Mouse (Mus musculus) regulatory T cell (primary cell): Measurements from ENCODE around the gene Nbas.

Experiments used
- in situ Hi-C: fragments of 300-600 bp; cut with MboI, MseI; formaldehyde crosslinking; loops from one replicate; pipeline ENCODE4 v1.15.1; 2025; ENCODE audit warnings: high pct_unique_total_duplicates

Nbas gene

DNA sequence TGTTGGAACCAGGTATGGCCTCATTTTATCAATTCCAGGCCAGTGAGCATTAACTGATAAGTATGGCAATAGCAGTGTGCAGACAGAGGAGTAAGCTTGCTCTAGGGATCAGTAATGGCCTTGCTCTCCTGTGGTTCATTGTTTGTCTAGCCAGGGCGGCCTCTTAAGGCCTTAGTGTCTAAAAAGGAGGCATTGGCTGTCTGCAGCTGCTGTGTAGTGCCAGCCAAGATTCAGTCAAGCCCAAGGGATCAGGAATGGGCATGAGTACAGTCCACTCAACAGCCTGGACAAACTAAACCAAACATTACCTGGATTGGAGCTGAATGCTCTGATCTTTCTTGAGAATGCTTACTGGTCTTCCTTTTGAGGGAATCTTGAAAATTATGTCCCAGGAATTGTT lies 120.7 kb downstream of the Nbas start:
- in situ Hi-C loops, result no loop called here

DNA sequence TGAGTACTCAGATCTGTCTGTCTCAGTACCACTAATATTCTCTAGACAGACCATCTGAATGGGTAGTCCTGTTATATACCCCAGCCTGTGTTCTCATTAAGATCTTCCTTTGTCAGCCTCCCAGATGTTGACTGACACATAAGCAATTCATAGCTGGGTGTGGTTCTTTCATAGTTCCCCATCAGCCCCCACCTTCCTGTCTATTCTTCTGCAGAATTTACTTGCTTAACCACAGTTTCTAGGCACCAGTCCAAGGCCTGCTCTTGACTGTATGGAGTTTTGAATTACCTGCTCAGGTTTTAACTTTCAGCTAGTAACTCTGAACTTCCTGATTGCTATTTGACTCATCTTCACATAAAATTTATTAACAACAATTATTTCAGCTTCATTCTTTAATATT lies 141.3 kb downstream of the Nbas start:
- in situ Hi-C loops, result no loop called here

DNA sequence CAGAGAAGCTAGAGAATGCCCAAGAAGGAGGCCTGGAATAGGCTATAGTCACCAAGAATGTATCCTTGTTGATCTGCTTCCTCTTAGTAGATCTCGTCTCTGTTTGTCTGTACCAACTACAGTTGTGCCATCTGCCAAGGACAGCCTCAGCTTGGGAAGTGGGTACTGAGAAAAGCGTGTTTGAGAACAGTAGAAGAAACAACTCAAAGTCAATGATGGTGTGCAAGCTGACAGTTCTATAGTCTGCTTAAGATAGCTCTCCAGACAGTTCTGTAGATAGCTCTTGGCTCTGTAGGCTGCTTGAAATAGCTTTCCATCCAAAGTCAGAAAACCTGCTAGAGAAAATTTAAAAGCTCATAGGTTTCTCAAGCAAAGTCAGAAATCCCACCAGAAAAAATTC lies 149.7 kb downstream of the Nbas start:
- in situ Hi-C loops, result no loop called here

DNA sequence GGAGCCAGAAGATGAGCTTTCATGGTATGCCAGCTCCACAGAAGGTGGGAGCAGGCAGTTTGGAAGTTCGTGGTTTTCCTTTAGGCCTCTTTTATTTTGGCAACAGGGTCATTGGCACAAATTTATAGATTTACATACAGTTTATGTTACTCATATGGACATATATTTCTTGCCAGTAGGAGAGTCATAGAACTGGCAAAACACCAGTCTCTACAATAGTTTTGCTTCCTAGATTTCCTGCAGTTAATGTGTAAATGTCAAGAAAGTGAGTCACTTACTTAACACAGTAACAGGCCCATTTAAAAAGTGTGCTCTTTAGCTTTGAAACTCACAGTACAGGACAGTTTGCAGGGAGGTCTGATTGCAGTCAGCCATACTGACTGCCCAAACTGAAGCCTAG lies 161.3 kb downstream of the Nbas start:
- in situ Hi-C loops, result no loop called here

DNA sequence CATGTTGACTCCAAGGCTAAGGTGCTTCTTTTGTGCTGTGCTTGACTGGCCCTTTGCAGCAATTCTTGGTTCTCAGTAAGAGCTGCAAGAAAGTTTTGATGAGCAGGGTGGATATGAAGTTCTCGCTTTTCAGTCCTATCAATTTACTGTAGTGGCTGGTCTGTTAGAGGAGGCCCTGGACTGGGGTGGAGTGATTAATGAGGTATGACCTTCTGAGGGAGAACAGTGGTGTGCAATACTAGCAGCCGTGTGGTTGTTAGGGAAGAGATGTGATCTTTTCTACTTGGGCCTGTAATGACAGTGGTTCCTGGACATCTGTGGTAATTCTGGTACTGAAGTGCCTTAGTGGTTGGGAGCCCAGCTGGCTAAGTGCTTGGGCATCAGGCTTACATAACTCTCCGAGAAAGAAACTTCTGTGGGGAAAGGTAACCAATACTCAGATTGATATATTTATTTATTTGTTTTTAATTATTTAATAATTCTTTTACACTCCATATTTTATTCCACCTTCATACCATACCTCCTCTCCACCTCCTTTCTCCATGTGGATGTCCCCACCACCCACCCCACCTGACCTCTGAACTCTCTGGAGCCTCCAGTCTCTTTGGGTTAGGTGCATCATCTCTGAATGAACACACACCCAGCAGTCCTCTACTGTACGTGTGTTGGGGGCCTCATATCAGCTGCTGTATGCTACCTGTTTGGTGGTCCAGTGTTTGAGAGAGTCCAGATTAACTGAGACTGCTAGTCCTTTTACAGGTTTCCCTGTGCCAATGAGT lies 175.9 kb downstream of the Nbas start:
- in situ Hi-C loops, result loop anchor here (5.0 kb wide), 1 partner anchor 993 kb away; no protein-coding TSS in a partner anchor

DNA sequence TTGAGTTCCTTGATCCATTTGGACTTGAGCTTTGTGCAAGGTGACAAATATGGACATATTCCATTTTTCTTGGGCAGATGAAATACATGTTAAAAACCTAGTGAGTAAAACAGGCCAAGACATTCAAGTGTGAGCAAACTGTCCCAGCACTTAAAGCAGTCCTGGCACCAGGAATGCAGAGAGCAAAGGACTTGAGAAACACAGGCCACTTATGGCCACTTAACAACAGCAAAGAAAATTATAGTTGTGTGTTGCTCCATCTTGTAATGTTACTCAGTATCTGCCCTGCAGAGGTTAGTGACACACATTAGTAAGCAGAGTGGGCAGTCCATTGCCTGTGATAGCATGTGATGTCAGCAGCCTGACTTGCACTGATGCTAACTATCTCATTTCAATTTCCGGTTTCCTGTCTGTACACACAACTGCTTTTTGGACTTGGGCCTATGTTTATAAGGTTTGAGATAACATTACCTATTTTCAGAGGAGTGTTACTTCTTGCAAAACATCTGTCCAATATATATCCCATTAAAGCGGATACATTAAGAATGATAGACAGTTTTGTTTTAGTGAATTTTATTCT lies 176.6 kb downstream of the Nbas start:
- in situ Hi-C loops, result loop anchor here (5.0 kb wide), 1 partner anchor 993 kb away; no protein-coding TSS in a partner anchor

DNA sequence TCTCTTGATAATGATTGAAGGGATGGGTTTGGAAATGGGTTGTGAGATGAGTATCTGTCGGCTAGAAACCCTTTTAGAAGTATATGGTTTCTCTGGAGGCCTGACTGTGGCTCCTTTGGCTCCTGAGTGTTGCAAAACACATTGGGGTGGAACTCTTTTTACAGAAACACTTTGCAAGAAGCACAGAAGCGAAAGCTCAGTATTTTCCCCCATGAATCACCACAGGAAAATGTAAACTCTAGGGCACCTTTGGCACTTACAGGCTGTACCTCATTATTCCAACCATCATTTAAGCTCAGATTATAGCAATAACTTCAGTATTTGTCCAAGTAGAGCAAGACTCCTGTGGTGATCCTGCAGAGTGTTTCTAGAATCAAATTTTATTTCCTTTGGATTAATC lies 180.0 kb downstream of the Nbas start:
- in situ Hi-C loops, result loop anchor here (5.0 kb wide), 1 partner anchor 997 kb away; no protein-coding TSS in a partner anchor

DNA sequence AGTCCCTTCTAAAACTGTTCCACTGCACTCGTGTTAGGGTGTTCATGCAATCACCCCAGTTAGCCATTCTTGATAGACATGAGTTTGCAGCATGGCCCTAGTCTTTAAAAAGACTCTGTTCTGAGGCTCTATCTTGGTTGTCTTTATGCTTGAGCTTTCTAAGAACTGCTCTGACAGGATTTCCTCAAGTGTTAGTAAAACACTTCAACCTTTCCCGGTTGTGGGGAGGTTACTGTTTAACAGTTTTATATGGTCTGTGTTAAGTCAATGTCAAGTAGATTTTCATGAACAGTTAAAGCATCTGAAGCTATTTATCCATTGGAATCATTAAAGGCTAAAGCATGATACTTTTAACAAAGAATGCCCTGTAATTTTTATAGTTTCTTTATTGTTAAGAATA lies 183.1 kb downstream of the Nbas start:
- in situ Hi-C loops, result no loop called here

DNA sequence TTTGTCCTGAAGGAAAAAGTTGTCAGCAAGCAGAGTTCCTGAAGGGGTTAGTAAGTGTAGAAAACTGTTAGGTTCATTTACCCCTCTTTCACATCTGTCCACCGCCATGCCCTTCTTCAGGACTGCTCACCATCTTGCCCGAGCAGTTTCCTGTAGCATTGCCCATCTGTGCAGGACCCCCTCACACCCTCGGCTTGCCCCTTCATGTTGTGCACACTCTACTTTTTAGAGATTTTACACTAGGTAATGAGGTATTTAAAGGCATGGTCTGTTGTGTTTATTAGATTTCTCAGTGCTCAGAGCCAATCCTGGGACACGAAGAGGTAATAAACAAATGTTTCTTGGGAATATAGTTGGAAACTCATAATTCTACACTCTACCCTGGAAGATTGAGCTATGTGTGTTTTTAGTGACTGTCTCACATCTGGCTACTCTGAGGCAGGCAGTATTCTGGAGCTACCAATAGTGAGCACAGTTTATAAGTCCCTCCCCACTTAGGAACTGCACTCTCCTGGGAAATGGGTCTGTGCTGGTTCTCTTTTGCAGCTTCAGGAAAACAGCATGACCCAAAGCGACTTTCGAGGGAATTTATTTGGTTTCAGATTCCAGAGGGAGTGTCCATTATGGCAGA lies 191.4 kb downstream of the Nbas start:
- in situ Hi-C loops, result no loop called here

DNA sequence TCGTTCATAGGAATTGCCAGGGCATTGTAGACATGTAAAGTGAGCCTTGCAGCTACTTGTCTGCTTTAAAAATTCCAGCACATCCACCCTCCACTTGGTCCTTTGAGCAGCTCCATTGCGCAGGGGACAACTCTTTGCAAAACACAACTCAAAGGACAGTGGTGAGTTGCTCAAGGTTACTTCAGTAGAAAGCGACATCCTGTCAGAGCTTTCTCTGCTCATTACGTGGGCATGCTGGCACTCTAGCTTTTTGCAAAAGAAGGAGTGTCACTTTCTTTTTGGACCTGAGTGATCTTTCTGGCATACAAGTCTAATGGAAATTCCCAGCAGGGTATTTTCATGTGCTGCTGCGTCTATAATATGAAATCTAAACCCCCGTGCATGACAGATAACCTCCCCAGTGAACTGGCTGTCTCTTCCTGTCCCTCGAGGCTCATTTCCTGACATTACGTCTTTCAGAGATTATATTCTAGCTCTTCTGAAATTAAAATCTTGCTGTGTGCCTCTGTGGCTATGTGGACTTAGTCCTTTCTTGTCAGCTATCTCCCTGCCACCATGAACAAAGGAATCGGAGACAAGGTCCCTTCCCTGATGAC lies 192.7 kb downstream of the Nbas start:
- in situ Hi-C loops, result no loop called here

DNA sequence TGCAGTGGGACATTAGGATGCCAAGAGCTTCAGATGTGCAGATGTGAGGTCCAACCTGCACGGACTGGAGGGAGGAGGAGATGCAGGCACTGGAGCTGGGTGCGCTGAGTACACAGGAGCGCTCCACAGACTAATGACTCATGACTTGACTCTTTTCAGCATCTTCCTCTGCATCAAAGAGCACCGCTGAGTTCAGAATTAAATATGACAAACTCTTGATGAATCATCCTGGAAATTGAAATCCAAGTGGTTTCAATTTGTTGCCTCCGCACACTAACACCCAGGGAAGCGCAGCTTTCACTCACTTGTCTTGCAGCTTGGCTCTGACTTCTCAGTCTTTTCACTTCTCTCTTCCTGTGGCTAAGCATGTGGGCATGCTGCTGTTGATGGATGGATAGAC lies 193.5 kb downstream of the Nbas start:
- in situ Hi-C loops, result no loop called here

DNA sequence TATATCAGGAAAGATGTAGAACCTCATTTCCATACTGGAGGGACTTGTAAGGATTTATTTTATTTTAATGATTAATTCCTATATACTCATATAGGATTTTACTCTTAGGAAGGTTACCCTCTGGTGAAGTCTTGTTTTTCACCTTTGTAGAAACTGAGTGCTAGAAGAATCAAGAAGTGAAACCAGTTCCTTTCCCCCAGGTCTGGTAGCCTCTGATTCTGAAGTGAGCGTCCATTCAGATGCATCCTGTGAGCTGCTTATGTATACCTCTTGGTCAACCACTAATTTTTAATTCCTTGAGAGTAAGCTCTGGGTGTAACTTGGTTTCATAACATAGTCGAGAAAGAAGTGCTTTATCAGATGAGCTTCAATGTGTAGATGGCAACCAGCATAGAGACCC lies 196.6 kb downstream of the Nbas start:
- in situ Hi-C loops, result no loop called here

DNA sequence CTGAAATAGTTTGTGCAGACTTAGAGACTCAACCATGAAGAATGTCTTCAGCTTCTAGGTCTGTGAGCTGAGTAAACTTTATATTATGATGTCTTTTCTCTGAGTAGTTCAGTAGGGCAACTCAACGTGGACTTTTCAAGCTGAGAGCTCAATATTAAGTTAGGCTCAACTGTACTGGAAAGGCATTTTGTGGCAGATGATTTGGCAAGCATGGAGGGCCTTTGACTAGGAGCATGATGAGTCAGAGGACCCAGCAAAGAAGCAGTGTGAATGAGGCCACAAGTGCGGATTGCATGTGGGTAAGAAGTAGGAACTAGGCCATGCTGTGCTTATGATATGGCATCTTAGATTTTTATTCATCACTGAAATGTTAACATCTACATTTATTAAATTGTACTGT lies 205.9 kb downstream of the Nbas start:
- in situ Hi-C loops, result no loop called here

DNA sequence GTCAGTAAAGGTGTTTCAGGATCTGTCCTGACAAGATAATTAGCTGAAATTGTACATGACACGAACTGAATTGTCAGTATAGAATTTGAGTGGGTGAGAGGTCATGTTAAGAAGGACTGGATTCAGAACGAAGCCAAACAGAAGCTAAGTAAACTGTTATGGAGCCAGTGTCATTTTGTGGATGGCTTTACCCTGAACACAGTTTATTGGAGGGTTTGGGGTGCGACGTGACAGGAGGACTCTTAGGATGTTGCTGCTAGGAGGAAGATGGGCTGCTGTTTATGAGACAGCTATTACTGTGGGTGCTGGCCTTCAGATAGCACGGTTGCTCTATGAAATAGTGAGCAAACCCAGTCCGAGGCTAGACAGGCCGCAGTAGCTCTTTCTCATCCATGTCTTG lies 210.2 kb downstream of the Nbas start:
- in situ Hi-C loops, result no loop called here

DNA sequence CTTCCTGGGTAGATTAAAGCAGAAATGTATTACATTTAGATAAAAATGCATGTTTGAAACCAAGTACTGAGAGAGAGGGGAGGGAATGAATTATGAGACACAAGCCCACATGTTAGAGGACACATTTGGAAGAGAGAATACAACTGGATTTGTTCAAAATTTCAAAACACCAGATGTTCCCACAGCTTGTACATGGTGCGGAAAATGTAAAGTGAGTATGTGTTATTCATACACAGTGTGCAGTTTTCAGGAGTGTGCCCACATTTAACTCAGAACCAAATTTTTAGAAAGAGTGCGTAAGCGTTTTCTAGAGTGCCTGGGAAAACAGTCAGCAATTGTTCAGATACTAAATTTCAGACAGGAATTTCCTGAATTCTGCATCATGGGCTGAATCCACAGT lies 217.3 kb downstream of the Nbas start:
- in situ Hi-C loops, result no loop called here

DNA sequence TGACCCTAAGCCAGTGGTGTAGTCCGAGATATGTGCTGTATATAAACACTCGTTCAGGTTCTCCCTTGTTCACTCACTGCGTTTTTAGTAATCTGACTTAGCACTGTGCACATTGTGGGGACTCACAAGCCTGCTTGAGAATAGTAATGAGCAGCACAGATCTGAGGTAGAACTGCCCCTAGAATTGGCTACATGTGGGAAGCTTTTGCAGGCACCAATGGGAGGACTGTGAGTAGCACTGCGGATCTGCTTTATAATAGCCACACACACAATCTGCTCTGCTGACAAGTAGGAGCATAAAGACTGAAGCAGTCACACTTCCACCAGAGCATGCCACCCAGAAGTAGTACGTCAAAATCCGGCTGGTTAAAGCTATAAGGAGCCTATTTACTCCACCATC lies 228.3 kb downstream of the Nbas start:
- in situ Hi-C loops, result no loop called here

DNA sequence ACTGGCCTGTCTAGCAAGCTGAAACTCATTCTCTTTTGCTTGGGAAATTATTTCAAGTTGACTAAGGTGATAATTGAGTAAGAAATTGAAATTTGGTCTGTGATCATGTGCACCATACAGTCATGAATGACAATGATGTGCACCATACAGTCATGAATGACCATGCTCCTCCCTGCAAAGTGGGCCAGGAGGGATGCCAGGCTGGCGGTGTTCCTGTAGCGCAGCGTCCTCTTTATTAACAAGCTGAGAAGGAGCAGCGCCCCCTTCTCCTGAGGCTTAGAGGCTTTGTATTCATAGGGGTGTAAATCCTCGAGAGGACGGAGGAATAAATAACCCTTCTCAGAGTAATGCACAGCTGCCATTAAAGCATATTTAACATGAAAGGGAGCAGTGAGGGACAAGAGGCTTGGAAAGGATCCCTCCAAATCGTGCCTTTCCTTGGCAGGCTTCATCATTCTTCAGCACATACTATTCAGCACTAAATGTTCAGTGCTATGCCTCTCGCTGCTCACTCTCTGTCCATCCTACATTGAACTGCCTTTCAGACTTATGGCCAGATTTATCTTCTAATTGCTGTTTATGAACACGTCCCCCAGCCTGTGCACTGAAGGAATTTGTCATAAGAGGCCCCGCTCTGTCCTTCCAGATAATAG lies 230.4 kb downstream of the Nbas start:
- in situ Hi-C loops, result no loop called here

DNA sequence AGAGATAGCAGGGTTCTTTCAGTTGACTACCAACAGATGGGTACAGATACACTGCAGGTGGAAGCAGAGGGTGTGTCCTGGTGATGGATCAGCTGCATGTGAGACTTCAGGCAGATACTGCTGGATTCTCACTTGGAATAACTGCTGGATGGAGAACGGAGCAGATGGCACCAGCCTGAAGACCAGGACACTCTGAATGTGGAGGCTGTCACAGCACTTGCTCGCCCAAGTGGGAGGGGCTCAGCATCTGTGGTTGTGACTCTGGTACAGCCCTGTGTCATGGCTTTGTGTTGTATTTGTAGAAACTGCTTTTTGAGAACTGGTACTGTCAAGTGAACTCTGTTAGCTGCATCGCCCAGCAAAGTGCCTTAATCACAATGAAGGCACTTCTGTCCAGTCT lies 231.3 kb downstream of the Nbas start:
- in situ Hi-C loops, result no loop called here

DNA sequence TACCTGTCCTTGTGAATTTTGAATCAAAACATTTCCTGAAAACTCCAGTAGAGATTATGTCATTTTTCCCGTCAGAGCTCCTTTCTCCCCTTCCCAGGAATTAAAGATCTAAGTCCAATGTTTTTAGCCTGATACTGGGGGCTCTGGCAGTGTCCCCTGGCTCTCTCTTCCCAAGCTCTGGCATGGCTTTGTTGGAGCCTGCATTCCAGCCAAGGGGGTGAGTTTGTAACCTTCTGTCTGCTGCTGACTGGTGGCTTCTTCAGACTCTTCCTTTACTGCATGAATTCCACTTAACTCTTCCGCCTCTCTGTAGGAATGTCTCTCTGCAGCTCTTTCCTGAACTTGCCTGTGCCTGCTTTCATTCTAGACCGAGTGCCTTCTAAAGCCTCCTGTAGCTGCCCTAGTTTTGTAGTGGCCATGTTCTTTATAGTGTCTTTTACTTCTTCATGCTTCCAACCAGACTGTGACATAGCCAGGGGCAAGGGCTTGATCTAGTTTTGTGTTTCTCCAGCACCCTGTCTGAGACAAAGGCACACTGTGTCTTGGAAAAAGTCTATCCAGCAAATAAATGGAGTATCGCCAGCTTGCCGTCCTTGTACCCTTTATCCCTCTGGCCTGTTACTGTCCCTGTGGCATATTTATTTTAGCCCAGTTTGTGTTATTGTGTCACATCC lies 236.0 kb downstream of the Nbas start:
- in situ Hi-C loops, result no loop called here

DNA sequence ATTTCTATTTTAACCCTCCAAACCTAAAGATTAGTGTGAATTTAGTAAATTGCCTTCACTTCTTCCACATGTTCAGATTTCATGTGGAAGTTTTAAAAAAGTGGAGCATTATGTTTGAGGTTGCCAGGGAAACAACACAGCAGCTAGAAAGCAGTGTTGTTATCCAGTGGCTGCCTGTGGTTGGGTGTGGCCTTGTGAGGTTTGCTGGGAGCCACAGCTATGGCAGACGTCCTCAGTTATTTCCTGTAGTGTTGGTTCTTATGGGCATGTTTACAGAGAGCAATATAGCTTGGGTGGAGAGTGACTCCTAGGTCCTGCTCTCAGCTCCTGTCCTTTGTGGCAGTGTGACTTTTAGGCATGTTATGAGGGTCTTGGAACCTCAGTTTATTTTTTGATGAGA lies 249.1 kb downstream of the Nbas start:
- in situ Hi-C loops, result no loop called here

DNA sequence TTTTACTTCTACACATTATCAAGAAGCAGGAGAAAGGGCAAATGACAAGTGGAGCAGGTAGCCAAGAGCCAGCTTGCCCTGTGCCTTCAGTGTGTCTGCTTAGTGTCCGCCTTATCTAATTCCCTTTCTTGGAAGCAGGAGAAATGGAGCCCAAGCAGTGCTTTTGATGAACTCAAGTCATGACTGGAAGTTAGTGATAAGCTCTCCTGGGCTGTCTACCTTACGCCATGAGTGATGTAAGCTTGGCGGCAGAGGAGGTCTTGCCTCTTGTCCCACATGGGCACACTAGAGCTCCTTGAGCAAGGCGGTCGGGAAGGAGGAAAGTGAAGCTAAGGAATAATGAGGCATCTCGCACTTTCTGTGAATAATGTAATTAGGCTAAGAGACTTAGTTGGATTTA lies 250.5 kb downstream of the Nbas start:
- in situ Hi-C loops, result no loop called here
